Comparison of ENCODE assay signal across 16 mouse cellular contexts in the genomic region with DNA sequence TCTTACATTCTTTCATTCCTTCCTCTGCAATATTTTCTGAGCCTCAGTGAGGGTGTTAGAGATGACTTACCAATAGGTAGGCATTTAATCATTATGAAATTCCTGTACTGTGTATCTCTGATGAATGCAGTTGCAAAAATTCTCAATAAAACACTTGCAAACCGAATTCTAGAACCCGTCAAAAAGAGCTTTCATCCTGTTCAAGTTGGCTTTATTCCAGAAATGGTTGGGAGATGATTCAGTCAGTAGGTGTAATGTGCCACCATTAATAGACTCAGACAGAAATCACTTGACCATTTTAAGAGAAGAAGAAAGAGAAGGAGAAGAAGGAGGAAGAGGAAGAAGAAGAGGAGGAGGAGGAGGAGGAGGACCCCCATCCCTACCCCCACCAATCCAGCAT.
"Had no signal": no experiment of that assay in that cellular context is flagged by ENCODE, and none has a peak within 500 bp of the region (broad histone marks: within the 10 kb centered on the region; RNA-seq: fewer than 3 reads in every experiment).

No protein-coding gene starts in this region.

- H3K27ac ChIP-seq: midbrain, embryonic 10.5 days; midbrain, embryonic 12.5 days; neural tube, embryonic 12.5 days; stomach, embryonic 15.5 days; stomach, postnatal 0 days had no signal

- H3K4me3 ChIP-seq: midbrain, embryonic 10.5 days; midbrain, embryonic 12.5 days; myocyte; neural tube, embryonic 12.5 days; stomach, embryonic 15.5 days had no signal

- H3K27me3 ChIP-seq: midbrain, embryonic 12.5 days; neural tube, embryonic 12.5 days; stomach, embryonic 15.5 days had no signal

- ATAC-seq: midbrain, embryonic 16.5 days had no signal

- H3K4me1 ChIP-seq: midbrain, embryonic 10.5 days; midbrain, embryonic 12.5 days; neural tube, embryonic 12.5 days; stomach, embryonic 15.5 days had no signal

- DNase-seq: lung, adult 18-20 months; lung, embryonic 14.5 days; lung, postnatal 10 days; lung, postnatal 4 days; midbrain, embryonic 14.5 days; right cerebral cortex, postnatal 14 days; thymus, adult 2 months; thymus, postnatal 14 days; thymus, postnatal 36 days had no signal
